Mouse (Mus musculus) heart, embryonic 13.5 days (tissue): Measurements from ENCODE around the gene Prpf3. TPM values are rescaled to one million over a fixed set of nuclear protein-coding genes. Genes with fewer than 3 reads are reported as not detected.

ENCODE experiments used
- ATAC-seq: fragments of 200-750 bp; cut with Nextera tagmentation; 2 replicates; pipeline ENCODE4 v1.8.0; 2017; ENCODE audit warnings: moderate TSS enrichment; ENCODE audit not compliant: insufficient number of reproducible peaks, low FRiP score, low TSS enrichment; ENCODE audit errors: extremely low read depth
- H3K27ac ChIP-seq: fragments of 300-500 bp; sonication (generic); replicated peaks from 2 replicates; pipeline ENCODE4 v1.5.1; 2015; ENCODE audit warnings: moderate library complexity, mild to moderate bottlenecking, inconsistent platforms
- H3K27me3 ChIP-seq: fragments of 300-500 bp; sonication (generic); replicated peaks from 2 replicates; pipeline ENCODE4 v1.6.1; 2015; ENCODE audit warnings: mild to moderate bottlenecking, inconsistent platforms
- H3K36me3 ChIP-seq: fragments of 300-500 bp; sonication (generic); 2 replicates; pipeline ENCODE4 v1.6.1; 2015; ENCODE audit warnings: mild to moderate bottlenecking, inconsistent platforms
- H3K4me1 ChIP-seq: fragments of 300-500 bp; sonication (generic); 2 replicates; pipeline ENCODE4 v1.6.1; 2015; ENCODE audit warnings: inconsistent platforms
- H3K4me2 ChIP-seq: fragments of 300-500 bp; sonication (generic); 2 replicates; pipeline ENCODE4 v1.6.1; 2015; ENCODE audit warnings: inconsistent platforms, mild to moderate bottlenecking, moderate library complexity
- H3K4me3 ChIP-seq: fragments of 300-500 bp; sonication (generic); 2 replicates; pipeline ENCODE4 v1.5.1; 2015; ENCODE audit warnings: moderate library complexity, mild to moderate bottlenecking, inconsistent platforms
- H3K9ac ChIP-seq: fragments of 300-500 bp; sonication (generic); 2 replicates; pipeline ENCODE4 v1.6.1; 2015; ENCODE audit warnings: inconsistent platforms, mild to moderate bottlenecking, moderate library complexity
- H3K9me3 ChIP-seq: fragments of 300-500 bp; sonication (generic); 2 replicates; pipeline ENCODE4 v1.6.1; 2016; ENCODE audit warnings: inconsistent platforms
- WGBS: fragments of 180-500 bp; shearing (Covaris S2); methylation state at CpG from one replicate; pipeline ENCODE4 v1.1.7; 2015; ENCODE audit warnings: mixed read lengths; 5-methylcytosine and 5-hydroxymethylcytosine counted together
- polyA plus RNA-seq: library from polyadenylated mRNA; unstranded; fragments of >200 nt; fragmentation: Nextera tagmentation; extraction: Ambion mirVana; gene quantifications from 2 replicates; pipeline ENCODE4 v1.2.1, GENCODE M21; 2015

Gene Prpf3
- polyA plus RNA-seq, 1 experiment from 2014 or later, result 25.0 TPM

DNA sequence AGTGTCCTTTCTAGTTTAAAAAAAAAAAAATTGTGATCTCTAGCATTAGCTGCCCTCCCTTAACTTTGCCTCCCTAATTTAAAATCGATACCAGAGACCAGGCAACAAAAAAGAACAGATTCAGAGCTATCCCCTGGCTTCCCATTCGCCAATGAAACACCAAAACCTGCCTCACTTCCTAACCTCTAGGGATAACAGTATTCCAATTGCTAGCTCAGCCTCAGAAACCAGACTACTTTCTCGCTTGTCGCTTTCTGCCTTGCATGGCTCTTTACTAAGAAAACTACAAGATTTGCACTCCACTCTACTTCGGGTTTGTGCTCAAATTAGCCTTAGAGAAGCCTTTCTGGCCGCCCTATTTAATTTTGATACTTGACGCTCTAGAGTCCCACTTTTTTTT lies 430 bp upstream of the Prpf3 start:
- Histone ChIP-seq H3K27me3 (no peaks in the 10 kb centered on the region), H3K27ac (peak overlapping the region; percentile 82), H3K36me3 (peaks cover 26% of the 10 kb centered on the region), H3K4me2 (peak overlapping the region; percentile 78), H3K4me1 (peaks cover 21% of the 10 kb centered on the region), H3K9me3 (no peaks in the 10 kb centered on the region), H3K4me3 (peak overlapping the region; percentile 80), H3K9ac (peak overlapping the region; percentile 93)
- 22% methylated on average over 7 of the region's 7 CpGs for WGBS
- no peak for ATAC-seq

DNA sequence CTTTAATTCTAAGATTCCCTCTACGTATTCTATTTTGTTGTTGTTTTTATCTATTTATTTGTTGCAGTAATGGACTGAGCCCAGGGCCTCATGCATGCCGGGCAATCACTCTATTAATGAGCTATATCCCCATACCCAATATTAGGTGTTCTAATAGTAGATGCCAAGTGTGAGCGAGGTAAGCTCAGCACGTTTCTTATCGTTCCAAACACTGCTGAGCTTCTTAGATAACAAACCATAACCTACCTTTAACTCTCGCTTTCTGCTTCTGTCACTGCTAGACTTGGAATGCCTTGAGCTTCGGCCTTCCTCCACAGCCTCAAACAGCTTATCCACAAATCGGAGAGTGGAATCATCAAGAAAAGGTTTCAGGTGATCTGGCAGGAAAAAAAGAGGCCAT lies 4.4 kb downstream of the Prpf3 start:
- peaks cover 74% of the 10 kb centered on the region for H3K36me3 ChIP-seq
- no peak overlapping the region for H3K4me2 ChIP-seq
- H3K9ac ChIP-seq, result no peak overlapping the region
- WGBS, result 75% methylated on average over 8 of the region's 8 CpGs
- no peaks in the 10 kb centered on the region for H3K27me3 ChIP-seq
- no peak overlapping the region for H3K4me3 ChIP-seq
- peaks cover 28% of the 10 kb centered on the region for H3K4me1 ChIP-seq
- H3K9me3 ChIP-seq, result no peaks in the 10 kb centered on the region
- no peak for ATAC-seq
- H3K27ac ChIP-seq, result no peak overlapping the region

DNA sequence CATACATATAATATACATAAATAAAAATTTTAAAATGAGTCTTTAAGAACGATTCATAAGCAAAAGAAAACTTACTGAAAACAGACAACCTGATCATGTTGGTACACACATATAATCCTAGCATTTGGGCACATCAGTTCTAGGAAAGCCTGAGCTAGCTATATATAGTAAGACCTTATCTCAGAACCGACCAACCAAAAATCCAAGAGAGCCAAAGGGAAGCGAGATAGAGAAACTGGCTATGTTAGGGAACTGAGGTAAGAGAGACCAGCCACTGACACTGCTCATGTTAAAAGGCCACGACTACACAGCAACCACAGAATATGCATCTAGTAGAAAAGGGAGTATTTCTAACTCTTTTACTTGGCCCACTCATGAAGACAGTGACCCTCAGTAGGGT lies 5.1 kb downstream of the Prpf3 start:
- Histone ChIP-seq H3K4me3 (no peak overlapping the region), H3K4me1 (peaks cover 26% of the 10 kb centered on the region), H3K27ac (peak overlapping the region; percentile 46), H3K4me2 (peak overlapping the region; percentile 16; the same call in 1 of the 2 replicates), H3K9ac (peak overlapping the region; percentile 15), H3K36me3 (peaks cover 81% of the 10 kb centered on the region), H3K9me3 (no peaks in the 10 kb centered on the region), H3K27me3 (no peaks in the 10 kb centered on the region)
- no peak for ATAC-seq
- 35% methylated on average over 4 of the region's 4 CpGs for WGBS

DNA sequence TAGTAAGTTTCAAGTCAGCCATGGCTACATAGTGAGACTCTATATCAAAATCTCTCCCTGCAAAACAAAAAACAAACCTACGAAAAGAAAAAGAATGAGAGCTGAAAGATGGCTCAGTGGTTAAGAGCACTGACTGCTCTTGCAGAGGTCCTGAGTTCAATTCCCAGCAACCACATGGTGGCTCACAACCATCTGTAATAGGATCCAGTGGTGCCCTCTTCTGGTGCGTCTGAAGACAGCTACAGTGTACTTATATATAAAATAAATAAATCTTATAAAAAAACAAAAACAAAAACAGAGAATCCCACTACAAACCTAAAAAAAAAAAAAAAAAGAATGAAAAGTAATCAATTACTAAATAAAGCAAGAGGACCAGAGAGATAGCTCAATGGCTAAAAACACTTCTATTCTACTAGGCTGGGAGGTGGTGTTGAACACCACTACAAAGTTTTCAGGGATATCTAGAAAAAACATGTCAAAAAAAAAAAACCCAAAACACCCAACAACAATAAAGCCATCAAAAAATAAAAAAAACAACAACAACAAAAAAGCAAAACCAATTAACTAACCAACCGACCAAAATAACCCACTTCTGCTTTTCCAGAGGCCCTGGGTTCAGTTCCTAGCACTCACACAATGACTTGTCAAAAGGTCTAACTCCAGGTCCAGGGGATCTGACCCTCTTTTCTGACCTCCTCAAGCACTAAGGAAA lies 13.0 kb downstream of the Prpf3 start:
- Histone ChIP-seq H3K4me3 (no peak overlapping the region), H3K4me1 (no peaks in the 10 kb centered on the region), H3K9me3 (no peaks in the 10 kb centered on the region), H3K4me2 (no peak overlapping the region), H3K27me3 (no peaks in the 10 kb centered on the region), H3K27ac (no peak overlapping the region), H3K9ac (no peak overlapping the region), H3K36me3 (peaks cover 96% of the 10 kb centered on the region)
- ATAC-seq, result no peak
- WGBS, result 89% methylated on average over 3 of the region's 3 CpGs

DNA sequence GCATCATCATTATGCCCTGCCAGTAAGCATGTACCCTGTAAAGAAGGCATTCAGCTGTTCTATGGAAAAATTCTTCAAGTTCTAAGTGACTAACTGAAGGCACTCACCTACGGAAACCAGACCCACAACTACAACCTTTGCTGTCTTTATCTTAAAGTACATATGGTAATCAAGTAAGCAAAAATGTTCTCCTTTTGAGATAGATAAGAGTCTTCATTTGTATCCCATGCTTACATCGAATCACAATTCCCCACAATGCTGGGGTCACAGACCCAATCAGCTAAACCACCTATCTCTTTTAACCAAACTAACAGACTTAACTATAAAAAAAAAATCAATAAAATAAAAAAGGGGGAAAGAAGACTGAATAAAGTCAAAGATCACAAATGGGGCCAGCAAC lies 16.4 kb downstream of the Prpf3 start:
- H3K27me3 ChIP-seq, result no peaks in the 10 kb centered on the region
- peaks cover 91% of the 10 kb centered on the region for H3K36me3 ChIP-seq
- no peak overlapping the region for H3K27ac ChIP-seq
- no peak for ATAC-seq
- H3K4me2 ChIP-seq, result no peak overlapping the region
- H3K9ac ChIP-seq, result no peak overlapping the region
- no peaks in the 10 kb centered on the region for H3K4me1 ChIP-seq
- WGBS, result 83% methylated on average over 2 of the region's 2 CpGs
- no peaks in the 10 kb centered on the region for H3K9me3 ChIP-seq
- no peak overlapping the region for H3K4me3 ChIP-seq

DNA sequence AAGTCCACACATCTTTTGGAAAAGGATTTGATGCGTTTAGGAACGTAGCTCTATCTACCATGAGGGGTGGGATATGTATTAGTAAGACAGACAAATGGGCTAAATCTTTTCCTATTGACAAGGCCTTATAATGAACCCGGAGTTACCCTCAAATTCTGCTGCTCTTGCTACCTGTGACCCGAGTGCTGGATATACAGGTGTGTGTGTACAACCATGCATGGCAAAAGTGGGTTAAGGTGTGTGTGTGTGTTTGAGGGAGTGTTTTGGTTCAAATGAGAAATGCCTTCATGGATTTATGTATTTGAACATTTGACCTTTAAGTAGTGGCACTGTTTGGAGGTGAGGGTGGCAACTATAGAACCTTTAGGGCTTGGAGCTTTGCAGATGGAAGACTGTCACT lies 26.6 kb downstream of the Prpf3 start:
- no peaks in the 10 kb centered on the region for H3K27me3 ChIP-seq
- no peaks in the 10 kb centered on the region for H3K9me3 ChIP-seq
- H3K4me3 ChIP-seq, result no peak overlapping the region
- peaks cover 6% of the 10 kb centered on the region; the same call in 1 of the 2 replicates for H3K4me1 ChIP-seq
- H3K36me3 ChIP-seq, result peaks cover 70% of the 10 kb centered on the region
- no peak overlapping the region for H3K9ac ChIP-seq
- no peak overlapping the region for H3K4me2 ChIP-seq
- no peak overlapping the region for H3K27ac ChIP-seq
- WGBS, result 93% methylated on average over 4 of the region's 4 CpGs
- no peak for ATAC-seq

DNA sequence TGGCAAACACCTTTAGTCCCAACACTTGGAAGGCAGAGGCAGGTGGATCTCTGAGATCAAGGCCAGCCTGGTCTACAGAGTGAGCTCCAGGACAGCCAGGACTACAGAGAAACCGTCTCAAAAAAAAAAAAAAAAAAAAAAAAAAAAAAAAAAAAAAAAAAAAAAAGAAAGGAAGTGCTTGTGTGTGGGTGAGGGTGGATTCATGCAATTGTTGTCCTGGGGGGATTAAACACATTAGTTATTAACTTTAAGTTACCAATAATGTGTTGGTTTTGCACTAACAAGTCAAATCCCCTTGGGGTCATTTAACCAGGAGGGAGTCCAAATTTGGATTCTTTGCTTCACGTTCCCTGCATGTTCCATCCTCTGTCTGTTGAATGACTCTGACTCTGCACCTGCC lies 29.4 kb downstream of the Prpf3 start:
- 65% methylated on average over 2 of the region's 2 CpGs for WGBS
- H3K4me2 ChIP-seq, result no peak overlapping the region
- H3K4me1 ChIP-seq, result peaks cover 9% of the 10 kb centered on the region; the same call in 1 of the 2 replicates
- H3K9me3 ChIP-seq, result no peaks in the 10 kb centered on the region
- H3K9ac ChIP-seq, result no peak overlapping the region
- peaks cover 42% of the 10 kb centered on the region for H3K36me3 ChIP-seq
- ATAC-seq, result no peak
- H3K27ac ChIP-seq, result no peak overlapping the region
- H3K27me3 ChIP-seq, result no peaks in the 10 kb centered on the region
- H3K4me3 ChIP-seq, result no peak overlapping the region

DNA sequence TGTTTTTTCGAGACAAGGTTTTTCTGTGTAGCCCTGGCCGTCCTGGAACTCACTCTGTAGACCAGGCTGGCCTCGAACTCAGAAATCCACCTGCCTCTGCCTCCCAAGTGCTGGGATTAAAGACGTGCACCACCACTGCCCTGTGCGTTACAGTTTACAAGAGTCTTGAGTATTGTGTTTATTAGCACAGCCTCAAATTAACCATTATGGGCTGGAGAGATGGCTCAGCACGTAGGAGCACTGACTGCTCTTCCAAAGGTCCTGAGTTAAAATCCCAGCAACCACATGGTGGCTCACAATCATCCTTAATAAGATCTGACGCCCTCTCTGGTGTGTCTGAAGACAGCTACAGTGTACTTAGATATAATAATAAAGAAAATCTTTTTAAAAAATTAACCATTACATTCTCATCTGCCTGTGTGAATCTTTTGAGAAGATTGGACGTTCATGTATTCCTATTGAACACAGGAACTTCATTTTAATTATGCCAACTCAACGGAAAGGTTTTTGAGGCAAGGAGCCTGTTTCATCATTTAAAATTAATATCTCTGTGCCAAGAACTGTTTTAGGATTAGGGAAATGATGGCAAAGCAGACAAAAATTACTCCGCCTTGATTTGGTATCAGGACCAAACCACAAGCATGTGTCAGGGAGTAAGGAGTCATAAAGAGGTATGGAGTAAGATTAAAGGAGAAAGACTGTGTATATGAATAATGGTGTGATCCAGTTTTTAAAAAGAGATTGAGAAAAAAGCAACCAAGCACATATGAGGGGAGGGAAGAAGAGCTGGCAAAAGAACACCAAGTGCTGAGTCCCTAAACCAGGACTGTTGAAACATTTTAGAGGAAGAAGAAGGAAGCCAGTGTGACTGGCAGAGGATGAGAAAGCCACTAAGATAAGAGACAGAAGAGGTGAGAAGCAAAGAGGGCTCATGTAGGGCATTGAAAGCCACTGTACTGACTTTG lies 35.4 kb downstream of the Prpf3 start:
- H3K4me1 ChIP-seq, result peaks cover 35% of the 10 kb centered on the region
- ATAC-seq, result no peak
- 0 out of 2 replicates have a peak, but pooled peaks cover 3% of the 10 kb centered on the region for H3K36me3 ChIP-seq
- H3K27ac ChIP-seq, result peak overlapping the region; percentile 98
- H3K4me3 ChIP-seq, result peak overlapping the region; percentile 79
- H3K4me2 ChIP-seq, result peak overlapping the region; percentile 67
- no peaks in the 10 kb centered on the region for H3K27me3 ChIP-seq
- WGBS, result 35% methylated on average over 10 of the region's 10 CpGs
- peak overlapping the region; percentile 82 for H3K9ac ChIP-seq
- H3K9me3 ChIP-seq, result no peaks in the 10 kb centered on the region

DNA sequence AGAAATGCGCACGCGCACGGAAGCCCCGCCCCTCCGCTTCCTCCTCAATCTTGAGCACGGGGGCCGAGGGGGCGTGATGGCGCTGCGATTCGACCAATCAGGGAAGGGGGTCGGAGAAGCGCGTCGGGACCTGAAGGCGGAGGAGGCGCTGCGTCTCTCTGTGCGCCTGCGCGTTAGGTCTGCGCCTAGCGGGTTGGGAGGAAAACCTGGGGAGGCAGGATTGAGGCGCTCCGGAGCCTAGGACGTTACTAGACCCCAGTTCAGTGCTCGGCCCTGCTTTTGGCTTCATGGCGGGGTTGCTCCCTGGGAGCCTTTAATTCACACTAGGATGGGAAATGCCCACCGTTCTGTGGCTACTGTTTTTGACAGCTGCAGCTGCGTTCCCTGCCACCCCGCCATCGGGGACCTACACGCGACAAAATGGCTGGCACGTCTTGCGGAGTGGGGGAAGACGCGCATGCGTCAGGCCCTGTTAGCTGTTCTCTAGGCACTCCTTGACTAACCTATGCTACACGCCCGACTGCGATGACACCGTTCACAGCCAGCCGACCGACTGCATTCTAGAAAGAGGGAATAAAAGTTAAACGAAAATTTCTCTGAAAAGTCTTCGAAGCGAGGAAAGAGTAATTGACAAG lies 36.2 kb downstream of the Prpf3 start:
- Histone ChIP-seq H3K9ac (peak overlapping the region; percentile 82), H3K9me3 (no peaks in the 10 kb centered on the region), H3K4me1 (peaks cover 32% of the 10 kb centered on the region), H3K4me3 (peak overlapping the region; percentile 79), H3K36me3 (0 out of 2 replicates have a peak, but pooled peaks cover 3% of the 10 kb centered on the region), H3K27ac (peak overlapping the region; percentile 98), H3K27me3 (no peaks in the 10 kb centered on the region), H3K4me2 (peak overlapping the region; percentile 67)
- WGBS, result under 1% methylated on average over 49 of the region's 49 CpGs
- peak; percentile 95 for ATAC-seq

DNA sequence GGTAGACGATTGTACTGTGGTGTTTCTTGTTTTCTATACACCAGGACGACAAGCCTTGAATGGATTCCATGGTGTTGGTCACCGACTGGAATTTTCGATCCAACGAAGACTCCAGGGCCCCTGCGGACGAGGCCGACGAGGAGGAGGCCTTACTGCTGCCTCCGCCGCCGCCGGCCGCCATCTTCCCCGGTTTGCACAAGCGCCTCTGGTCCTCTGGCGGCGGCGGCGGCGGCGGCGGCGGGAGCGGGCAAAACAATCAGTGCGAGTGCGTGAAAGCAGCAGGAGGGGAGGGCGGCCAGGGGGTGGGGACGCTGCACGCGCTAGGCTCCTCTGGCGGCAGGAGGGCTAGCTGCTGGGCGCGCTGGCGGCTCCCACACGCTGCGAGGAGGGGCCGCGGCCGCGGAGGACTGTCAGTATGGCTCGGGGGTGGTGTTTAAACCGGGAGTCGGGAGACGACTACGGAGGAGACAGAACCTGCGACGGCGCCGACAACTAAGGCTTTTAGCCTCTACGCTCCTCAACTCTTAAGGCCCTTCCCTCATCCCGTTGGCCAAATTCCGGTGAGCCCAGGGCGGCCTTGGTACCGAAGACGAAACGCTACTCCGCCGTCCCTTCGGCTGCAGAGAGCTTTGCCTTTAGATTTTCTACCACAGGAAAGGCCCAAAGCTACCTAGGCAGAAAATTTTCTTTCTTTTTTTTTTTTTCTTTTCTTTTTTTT lies 37.0 kb downstream of the Prpf3 start, which contains the start of gene Rprd2:
Rprd2 (minus strand) TSS at position 293 of the 718 bp plus-strand sequence.
- Histone ChIP-seq H3K4me3 (peak within 1 kb of the TSS; percentile 79), H3K4me1 (peaks cover 32% of the 10 kb centered on the region), H3K9me3 (no peaks in the 10 kb centered on the region), H3K36me3 (0 out of 2 replicates have a peak, but pooled peaks cover 3% of the 10 kb centered on the region), H3K4me2 (peak within 1 kb of the TSS; percentile 67), H3K9ac (peak within 1 kb of the TSS; percentile 92), H3K27me3 (no peaks in the 10 kb centered on the region), H3K27ac (peak within 1 kb of the TSS; percentile 98)
- under 1% methylated on average over 60 of the region's 60 CpGs for WGBS
- ATAC-seq, result peak; percentile 61
